Mouse (Mus musculus): ENCODE measurements around the gene Klf12.
A peak's percentile ranks its signal among the peaks of the same experiment; 100 is the strongest.

The Klf12 gene

GRCm38 (mm10) chr14:100017219-100017618 lies 267.3 kb downstream of the Klf12 start:
- no peak for DNase-seq

GRCm38 (mm10) chr14:100010525-100010924 lies 274.0 kb downstream of the Klf12 start:
- DNase-seq = no peak

GRCm38 (mm10) chr14:100009790-100010382 lies 274.6 kb downstream of the Klf12 start:
- peak in 1 of 2 experiments; percentile 64 for DNase-seq

- no peak for DNase-seq
These were observed 301.0 kb downstream of the Klf12 start for GRCm38 (mm10) chr14:99983510-99983909.

- DNase-seq = no peak
These were observed 303.3 kb downstream of the Klf12 start for GRCm38 (mm10) chr14:99981209-99981608.

- no peak for DNase-seq
These were observed 316.6 kb downstream of the Klf12 start for GRCm38 (mm10) chr14:99967920-99968319.

- no peak for DNase-seq
These were observed 323.8 kb downstream of the Klf12 start for GRCm38 (mm10) chr14:99960500-99961229.

GRCm38 (mm10) chr14:99955133-99955532 lies 329.3 kb downstream of the Klf12 start:
- DNase-seq = no peak

GRCm38 (mm10) chr14:99944221-99945108 lies 340.0 kb downstream of the Klf12 start:
- DNase-seq = no peak

- DNase-seq = peak; percentile 79 to 80
These were observed 341.3 kb downstream of the Klf12 start for GRCm38 (mm10) chr14:99943156-99943555.

- DNase-seq = no peak
These were observed 351.0 kb downstream of the Klf12 start for GRCm38 (mm10) chr14:99933456-99933855.

- DNase-seq = peak; percentile 57 to 86
These were observed 352.6 kb downstream of the Klf12 start for GRCm38 (mm10) chr14:99931879-99932278.

GRCm38 (mm10) chr14:99911912-99912311 lies 372.6 kb downstream of the Klf12 start:
- DNase-seq = no peak

GRCm38 (mm10) chr14:99910876-99911275 lies 373.6 kb downstream of the Klf12 start:
- no peak for DNase-seq

GRCm38 (mm10) chr14:99900902-99901301 lies 383.6 kb downstream of the Klf12 start:
- no peak for DNase-seq

- no peak for DNase-seq
These were observed 385.6 kb downstream of the Klf12 start for GRCm38 (mm10) chr14:99898861-99899260.

GRCm38 (mm10) chr14:99894708-99895383 lies 389.6 kb downstream of the Klf12 start:
- peak; percentile 57 to 83 for DNase-seq

GRCm38 (mm10) chr14:99894062-99894461 lies 390.4 kb downstream of the Klf12 start:
- DNase-seq = no peak

- no peak for DNase-seq
These were observed 398.0 kb downstream of the Klf12 start for GRCm38 (mm10) chr14:99886503-99886902.

GRCm38 (mm10) chr14:99885562-99885961 lies 398.9 kb downstream of the Klf12 start:
- DNase-seq = no peak

GRCm38 (mm10) chr14:99885128-99885527 lies 399.4 kb downstream of the Klf12 start:
- DNase-seq = no peak

- no peak for DNase-seq
These were observed 407.5 kb downstream of the Klf12 start for GRCm38 (mm10) chr14:99876791-99877578.

Measured in kidney, postnatal 25 days (tissue).